Mouse (Mus musculus) stomach, embryonic 15.5 days (tissue): ENCODE data around the gene Rps3. TPM values are rescaled to one million over a fixed set of nuclear protein-coding genes. Genes with fewer than 3 reads are reported as not detected.

Source experiments
- ATAC-seq: fragments of 200-750 bp; cut with Nextera tagmentation; 2 replicates; pipeline ENCODE4 v1.8.0; 2017; ENCODE audit warnings: low read depth, moderate number of reproducible peaks, moderate TSS enrichment; ENCODE audit not compliant: insufficient read depth, low FRiP score
- H3K27ac ChIP-seq: fragments of 300-500 bp; sonication (generic); 2 replicates; pipeline ENCODE4 v1.5.1; 2015; ENCODE audit warnings: mild to moderate bottlenecking, inconsistent platforms
- H3K27me3 ChIP-seq: fragments of 300-500 bp; sonication (generic); replicated peaks from 2 replicates; pipeline ENCODE4 v1.6.1; 2015; ENCODE audit warnings: inconsistent platforms
- H3K36me3 ChIP-seq: fragments of 300-500 bp; sonication (generic); 2 replicates; pipeline ENCODE4 v1.6.1; 2015; ENCODE audit warnings: inconsistent platforms
- H3K4me1 ChIP-seq: fragments of 300-500 bp; sonication (generic); 2 replicates; pipeline ENCODE4 v1.6.1; 2015; ENCODE audit warnings: inconsistent platforms
- H3K4me2 ChIP-seq: fragments of 300-500 bp; sonication (generic); 2 replicates; pipeline ENCODE4 v1.6.1; 2015; ENCODE audit warnings: mild to moderate bottlenecking, inconsistent platforms
- H3K4me3 ChIP-seq: fragments of 300-500 bp; sonication (generic); replicated peaks from 2 replicates; pipeline ENCODE4 v1.5.1; 2015; ENCODE audit warnings: inconsistent platforms
- H3K9ac ChIP-seq: fragments of 300-500 bp; sonication (generic); 2 replicates; pipeline ENCODE4 v1.6.1; 2015; ENCODE audit warnings: inconsistent platforms
- H3K9me3 ChIP-seq: fragments of 300-500 bp; sonication (generic); 2 replicates; pipeline ENCODE4 v1.6.1; 2016; ENCODE audit warnings: inconsistent platforms
- WGBS: fragments of 180-500 bp; shearing (Covaris S2); methylation state at CpG from one replicate; pipeline ENCODE4 v1.1.7; 2015; 5-methylcytosine and 5-hydroxymethylcytosine counted together
- polyA plus RNA-seq: library from polyadenylated mRNA; unstranded; fragments of >200 nt; fragmentation: Nextera tagmentation; extraction: Ambion mirVana; gene quantifications from 2 replicates; pipeline ENCODE4 v1.2.1, GENCODE M21; 2015

Gene Rps3
- 765 and 776 TPM in 2 replicates for polyA plus RNA-seq

GRCm38 (mm10) chr7:99483271-99483923, at the start of gene Rps3:
Rps3 (minus strand) TSS chr7:99483738.
- ATAC-seq: peak; percentile 95
- WGBS: under 1% methylated on average over 45 of the region's 45 CpGs

GRCm38 (mm10) chr7:99532526-99532925, 49.0 kb upstream of the Rps3 start:
- 61% methylated on average over 4 of the region's 4 CpGs for WGBS
- Histone ChIP-seq H3K9me3 (no peaks in the 10 kb centered on the region), H3K27me3 (no peaks in the 10 kb centered on the region), H3K4me1 (peaks cover 17% of the 10 kb centered on the region), H3K9ac (no peak overlapping the region), H3K36me3 (no peaks in the 10 kb centered on the region), H3K4me3 (no peak overlapping the region), H3K27ac (no peak overlapping the region; the same call in 1 of the 2 replicates), H3K4me2 (no peak overlapping the region)
- no peak for ATAC-seq

More at GRCm38 (mm10) chr7:99483271-99483923, at the start of gene Rps3:
- Histone ChIP-seq H3K4me1 (peaks cover 24% of the 10 kb centered on the region), H3K36me3 (peaks cover 35% of the 10 kb centered on the region), H3K9me3 (no peaks in the 10 kb centered on the region), H3K27ac (peak within 1 kb of the TSS; percentile 78), H3K4me3 (peak within 1 kb of the TSS; percentile 81), H3K27me3 (no peaks in the 10 kb centered on the region), H3K9ac (peak within 1 kb of the TSS; percentile 80), H3K4me2 (peak within 1 kb of the TSS; percentile 80)

- Histone ChIP-seq H3K9me3 (no peaks in the 10 kb centered on the region), H3K4me3 (no peak overlapping the region), H3K27ac (0 out of 2 replicates have a peak overlapping the region, but pooled peaks have one; percentile 36), H3K36me3 (no peaks in the 10 kb centered on the region), H3K9ac (no peak overlapping the region), H3K4me2 (no peak overlapping the region), H3K27me3 (no peaks in the 10 kb centered on the region), H3K4me1 (0 out of 2 replicates have a peak, but pooled peaks cover 12% of the 10 kb centered on the region)
- ATAC-seq: no peak
- 76% methylated on average over 3 of the region's 3 CpGs for WGBS
Measured at GRCm38 (mm10) chr7:99531408-99531970, 48.0 kb upstream of the Rps3 start.

GRCm38 (mm10) chr7:99529410-99529809, 45.9 kb upstream of the Rps3 start:
- H3K36me3 ChIP-seq: no peaks in the 10 kb centered on the region
- no peaks in the 10 kb centered on the region for H3K9me3 ChIP-seq
- H3K27ac ChIP-seq: no peak overlapping the region
- no peak overlapping the region for H3K4me3 ChIP-seq
- H3K9ac ChIP-seq: no peak overlapping the region
- H3K4me1 ChIP-seq: 0 out of 2 replicates have a peak, but pooled peaks cover 7% of the 10 kb centered on the region
- 56% methylated on average over 5 of the region's 5 CpGs for WGBS
- no peaks in the 10 kb centered on the region for H3K27me3 ChIP-seq
- no peak overlapping the region for H3K4me2 ChIP-seq
- ATAC-seq: no peak

- Histone ChIP-seq H3K4me3 (no peak overlapping the region), H3K27ac (no peak overlapping the region)
Measured at GRCm38 (mm10) chr7:99528547-99528946, 45.0 kb upstream of the Rps3 start.

GRCm38 (mm10) chr7:99523837-99524236, 40.3 kb upstream of the Rps3 start:
- Histone ChIP-seq H3K4me3 (no peak overlapping the region), H3K9me3 (no peaks in the 10 kb centered on the region), H3K4me2 (no peak overlapping the region), H3K9ac (no peak overlapping the region), H3K4me1 (peaks cover 6% of the 10 kb centered on the region; the same call in 1 of the 2 replicates), H3K27me3 (no peaks in the 10 kb centered on the region), H3K27ac (no peak overlapping the region), H3K36me3 (no peaks in the 10 kb centered on the region)
- ATAC-seq: no peak
- WGBS: 71% methylated on average over 1 of the region's 1 CpGs

More at GRCm38 (mm10) chr7:99528547-99528946, 45.0 kb upstream of the Rps3 start:
- Histone ChIP-seq H3K9me3 (no peaks in the 10 kb centered on the region), H3K4me2 (no peak overlapping the region), H3K27me3 (no peaks in the 10 kb centered on the region), H3K36me3 (no peaks in the 10 kb centered on the region), H3K9ac (no peak overlapping the region), H3K4me1 (0 out of 2 replicates have a peak, but pooled peaks cover 7% of the 10 kb centered on the region)
- WGBS: 43% methylated on average over 2 of the region's 2 CpGs
- ATAC-seq: no peak

GRCm38 (mm10) chr7:99523121-99523520, 39.6 kb upstream of the Rps3 start:
- Histone ChIP-seq H3K4me1 (peaks cover 6% of the 10 kb centered on the region; the same call in 1 of the 2 replicates), H3K27ac (no peak overlapping the region)

GRCm38 (mm10) chr7:99518954-99519644, 35.6 kb upstream of the Rps3 start:
- H3K4me1 ChIP-seq: peaks cover 10% of the 10 kb centered on the region
- no peaks in the 10 kb centered on the region for H3K27me3 ChIP-seq
- no peaks in the 10 kb centered on the region for H3K9me3 ChIP-seq
- ATAC-seq: peak; percentile 64
- H3K4me3 ChIP-seq: no peak overlapping the region
- no peaks in the 10 kb centered on the region for H3K36me3 ChIP-seq
- no peak overlapping the region for H3K9ac ChIP-seq
- 46% methylated on average over 4 of the region's 4 CpGs for WGBS
- no peak overlapping the region for H3K4me2 ChIP-seq
- H3K27ac ChIP-seq: peak overlapping the region; percentile 46

More at GRCm38 (mm10) chr7:99523121-99523520, 39.6 kb upstream of the Rps3 start:
- Histone ChIP-seq H3K4me3 (no peak overlapping the region), H3K4me2 (no peak overlapping the region), H3K9me3 (no peaks in the 10 kb centered on the region), H3K9ac (no peak overlapping the region), H3K36me3 (no peaks in the 10 kb centered on the region), H3K27me3 (no peaks in the 10 kb centered on the region)
- WGBS: 38% methylated on average over 8 of the region's 8 CpGs
- no peak for ATAC-seq

- H3K4me1 ChIP-seq: peaks cover 10% of the 10 kb centered on the region
- peak overlapping the region; percentile 51; the same call in 1 of the 2 replicates for H3K27ac ChIP-seq
- ATAC-seq: peak; percentile 81
- no peaks in the 10 kb centered on the region for H3K9me3 ChIP-seq
- 50% methylated on average over 3 of the region's 3 CpGs for WGBS
- H3K4me2 ChIP-seq: no peak overlapping the region
- no peaks in the 10 kb centered on the region for H3K36me3 ChIP-seq
- no peaks in the 10 kb centered on the region for H3K27me3 ChIP-seq
- no peak overlapping the region for H3K4me3 ChIP-seq
- no peak overlapping the region for H3K9ac ChIP-seq
Measured at GRCm38 (mm10) chr7:99516814-99517157, 33.2 kb upstream of the Rps3 start.

- no peaks in the 10 kb centered on the region for H3K27me3 ChIP-seq
- WGBS: 69% methylated on average over 9 of the region's 9 CpGs
- no peaks in the 10 kb centered on the region for H3K9me3 ChIP-seq
- ATAC-seq: no peak
- H3K4me3 ChIP-seq: no peak overlapping the region
- peak overlapping the region; percentile 36; the same call in 1 of the 2 replicates for H3K27ac ChIP-seq
- peaks cover 10% of the 10 kb centered on the region for H3K4me1 ChIP-seq
- H3K4me2 ChIP-seq: no peak overlapping the region
- H3K9ac ChIP-seq: no peak overlapping the region
- no peaks in the 10 kb centered on the region for H3K36me3 ChIP-seq
Measured at GRCm38 (mm10) chr7:99516092-99516813, 32.7 kb upstream of the Rps3 start.

- H3K36me3 ChIP-seq: no peaks in the 10 kb centered on the region
- H3K4me3 ChIP-seq: no peak overlapping the region
- H3K27me3 ChIP-seq: no peaks in the 10 kb centered on the region
- H3K27ac ChIP-seq: no peak overlapping the region
- no peak for ATAC-seq
- H3K4me2 ChIP-seq: no peak overlapping the region
- no peaks in the 10 kb centered on the region for H3K9me3 ChIP-seq
- no peak overlapping the region for H3K9ac ChIP-seq
- no peaks in the 10 kb centered on the region for H3K4me1 ChIP-seq
- WGBS: 15% methylated on average over 8 of the region's 8 CpGs
Measured at GRCm38 (mm10) chr7:99510087-99510501, 26.6 kb upstream of the Rps3 start.
